Mouse (Mus musculus): ENCODE data around the gene Olfr429.
"Not testable (repeated sequence)": the region's sequence is repeated elsewhere in the genome, so short reads cannot be mapped to it uniquely, and the experiment has no call there.

Olfr429 gene

GRCm38 (mm10) chr1:174084031-174084430 lies at the start of gene Olfr429:
Gene Olfr429 (plus strand): TSS chr1:174084331.
- DNase-seq (ENCODE audit: low read depth, low spot score), result no peak

GRCm38 (mm10) chr1:174035841-174036240 lies 48.3 kb upstream of the Olfr429 start:
- no peak for DNase-seq (ENCODE audit: low read depth, low spot score)

GRCm38 (mm10) chr1:174038480-174038879 lies 45.7 kb upstream of the Olfr429 start:
- DNase-seq (ENCODE audit: low read depth, low spot score), result no peak

GRCm38 (mm10) chr1:174040523-174041177 lies 43.5 kb upstream of the Olfr429 start, which contains the start of gene Olfr433:
Gene Olfr433 (plus strand): TSS chr1:174040705.
- DNase-seq (ENCODE audit: low read depth, low spot score), result no peak

- DNase-seq (ENCODE audit: low read depth, low spot score), result not testable (repeated sequence)
Observed at GRCm38 (mm10) chr1:174042091-174042884, 41.8 kb upstream of the Olfr429 start.

- no peak for DNase-seq (ENCODE audit: low read depth, low spot score)
Observed at GRCm38 (mm10) chr1:174044431-174044830, 39.7 kb upstream of the Olfr429 start.

GRCm38 (mm10) chr1:174048227-174048626 lies 35.9 kb upstream of the Olfr429 start:
- DNase-seq (ENCODE audit: low read depth, low spot score), result not testable (repeated sequence)

- no peak for DNase-seq (ENCODE audit: low read depth, low spot score)
Observed at GRCm38 (mm10) chr1:174048893-174049292, 35.2 kb upstream of the Olfr429 start, which contains the start of gene Olfr432. Gene Olfr432 (plus strand): TSS chr1:174049205.

GRCm38 (mm10) chr1:174049357-174049756 lies 34.8 kb upstream of the Olfr429 start:
- DNase-seq (ENCODE audit: low read depth, low spot score), result not testable (repeated sequence)

- DNase-seq (ENCODE audit: low read depth, low spot score), result no peak
Observed at GRCm38 (mm10) chr1:174050532-174050931, 33.6 kb upstream of the Olfr429 start.

GRCm38 (mm10) chr1:174051515-174051914 lies 32.6 kb upstream of the Olfr429 start:
- no peak for DNase-seq (ENCODE audit: low read depth, low spot score)

- no peak for DNase-seq (ENCODE audit: low read depth, low spot score)
Observed at GRCm38 (mm10) chr1:174051931-174052536, 32.1 kb upstream of the Olfr429 start.

- no peak for DNase-seq (ENCODE audit: low read depth, low spot score)
Observed at GRCm38 (mm10) chr1:174052981-174053380, 31.1 kb upstream of the Olfr429 start.

- no peak for DNase-seq (ENCODE audit: low read depth, low spot score)
Observed at GRCm38 (mm10) chr1:174055248-174055647, 28.9 kb upstream of the Olfr429 start.

- DNase-seq (ENCODE audit: low read depth, low spot score), result no peak
Observed at GRCm38 (mm10) chr1:174066305-174066704, 17.8 kb upstream of the Olfr429 start, which contains the start of gene Olfr430. Gene Olfr430 (plus strand): TSS chr1:174066605.

GRCm38 (mm10) chr1:174096591-174096990 lies 12.5 kb downstream of the Olfr429 start, which contains the start of gene Olfr427:
Gene Olfr427 (plus strand): TSS chr1:174096891.
- DNase-seq (ENCODE audit: low read depth, low spot score), result no peak

GRCm38 (mm10) chr1:174103735-174104134 lies 19.6 kb downstream of the Olfr429 start:
- no peak for DNase-seq (ENCODE audit: low read depth, low spot score)

- DNase-seq (ENCODE audit: low read depth, low spot score), result no peak
Observed at GRCm38 (mm10) chr1:174121062-174121461, 36.9 kb downstream of the Olfr429 start, which contains the start of gene Olfr231. Gene Olfr231 (minus strand): TSS chr1:174121162.

GRCm38 (mm10) chr1:174131217-174131616 lies 47.1 kb downstream of the Olfr429 start, which contains the start of gene Olfr424:
Gene Olfr424 (plus strand): TSS chr1:174131517.
- DNase-seq (ENCODE audit: low read depth, low spot score), result no peak

GRCm38 (mm10) chr1:174131999-174132398 lies 47.9 kb downstream of the Olfr429 start:
- DNase-seq (ENCODE audit: low read depth, low spot score), result no peak

All from R1 (cell line).